Mouse (Mus musculus) testis, postnatal 14 days (tissue): ENCODE measurements around the gene R3hdm2.

ENCODE experiments used
- DNase-seq: peaks from one replicate; pipeline ENCODE4 v3.0.0; 2021; ENCODE audit warnings: low spot score

The R3hdm2 gene

DNA sequence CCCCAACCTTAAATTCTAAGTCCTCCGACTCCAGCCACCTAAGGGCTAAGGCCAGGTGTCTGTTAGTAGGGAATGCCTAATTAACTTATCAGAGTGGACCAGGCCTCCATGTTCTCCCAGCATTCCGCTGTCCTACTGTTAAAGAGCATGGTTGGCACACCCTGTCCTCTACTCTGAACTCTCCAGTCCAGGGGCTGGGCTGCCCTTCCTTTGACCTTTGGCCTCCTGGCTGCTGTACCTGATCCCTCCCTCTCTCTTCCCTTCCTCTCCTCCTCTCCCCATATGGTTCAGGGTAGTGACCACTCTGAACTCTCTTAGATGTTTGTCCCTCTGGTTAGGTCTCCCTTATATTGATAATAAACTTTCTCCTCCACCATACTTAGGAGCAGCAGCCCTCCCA lies 45.7 kb downstream of the R3hdm2 start:
- no peak for DNase-seq

DNA sequence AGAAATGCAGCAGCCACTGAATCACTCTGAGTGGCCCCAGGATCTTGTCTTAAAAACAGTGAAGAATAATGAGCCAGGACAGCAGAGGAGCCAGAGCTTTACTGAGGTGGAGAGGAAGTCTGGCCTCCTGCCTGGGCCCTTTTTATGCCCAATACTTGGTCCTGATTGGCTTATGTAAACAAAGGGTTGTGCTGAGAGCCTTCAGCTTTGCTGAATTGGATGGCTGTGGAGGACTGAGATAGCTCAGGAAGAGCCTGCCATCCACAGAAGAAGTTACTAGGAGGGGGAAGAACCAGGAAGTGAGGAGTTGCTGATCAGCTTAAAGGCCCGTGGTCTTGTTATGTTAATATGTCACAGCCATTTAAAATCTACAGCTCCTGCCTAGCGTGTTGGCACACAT lies 46.5 kb downstream of the R3hdm2 start:
- no peak for DNase-seq

DNA sequence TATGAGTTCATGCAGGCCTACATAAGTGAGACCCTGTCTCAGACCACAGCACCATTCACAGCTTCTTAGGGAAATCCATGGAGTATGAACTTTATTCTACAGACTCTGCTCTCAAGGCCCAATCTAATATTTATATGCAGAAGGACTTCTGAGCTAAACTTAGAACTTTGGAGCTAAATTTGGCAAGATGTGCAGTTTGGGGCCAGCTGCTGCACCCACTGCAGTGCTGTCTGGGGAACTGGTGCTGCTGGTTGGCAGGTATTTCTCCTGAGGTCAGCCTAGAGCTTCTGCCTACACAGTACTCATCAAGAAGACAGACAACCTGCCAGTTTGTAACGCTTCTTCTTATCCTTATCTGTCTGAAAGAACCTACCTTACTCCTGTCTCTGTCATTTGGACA lies 47.0 kb downstream of the R3hdm2 start:
- DNase-seq: no peak

DNA sequence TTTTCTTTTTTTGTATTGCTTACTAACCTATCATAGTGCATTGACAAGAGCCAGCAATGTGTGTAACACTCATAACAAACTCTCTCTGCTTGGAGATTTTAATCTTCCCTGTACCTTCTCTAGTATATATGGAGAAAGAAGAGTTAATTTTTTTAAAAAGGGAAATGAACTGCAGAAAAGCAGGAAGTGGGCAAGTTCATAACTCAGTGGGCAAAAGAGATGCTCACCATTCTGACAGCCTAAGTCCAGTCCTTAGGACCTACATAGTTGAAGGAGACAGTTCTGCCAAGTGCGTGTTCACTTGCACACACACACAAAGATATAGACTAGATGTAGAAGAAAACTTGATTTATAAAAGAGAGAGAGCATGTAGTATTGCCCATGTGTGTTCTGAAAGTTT lies 47.9 kb downstream of the R3hdm2 start:
- no peak for DNase-seq

DNA sequence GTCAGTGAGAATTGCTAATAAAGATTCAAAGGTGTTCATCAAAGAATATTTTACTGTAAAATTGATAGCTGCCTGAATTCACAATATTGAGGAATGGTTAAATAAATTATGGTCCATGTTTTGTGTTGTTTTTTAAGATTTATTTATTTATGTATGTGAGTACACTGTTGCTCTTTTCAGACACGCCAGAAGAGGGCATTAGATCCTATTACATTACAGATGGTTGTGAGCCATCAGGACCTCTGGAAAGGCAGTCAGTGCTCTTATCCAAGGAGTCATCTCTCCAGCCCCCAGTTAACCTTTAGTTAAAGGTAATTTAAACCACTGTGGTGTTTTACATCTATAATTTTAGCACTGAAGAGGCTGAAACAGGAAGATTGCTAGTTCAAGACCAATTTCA lies 49.4 kb downstream of the R3hdm2 start:
- DNase-seq: no peak

DNA sequence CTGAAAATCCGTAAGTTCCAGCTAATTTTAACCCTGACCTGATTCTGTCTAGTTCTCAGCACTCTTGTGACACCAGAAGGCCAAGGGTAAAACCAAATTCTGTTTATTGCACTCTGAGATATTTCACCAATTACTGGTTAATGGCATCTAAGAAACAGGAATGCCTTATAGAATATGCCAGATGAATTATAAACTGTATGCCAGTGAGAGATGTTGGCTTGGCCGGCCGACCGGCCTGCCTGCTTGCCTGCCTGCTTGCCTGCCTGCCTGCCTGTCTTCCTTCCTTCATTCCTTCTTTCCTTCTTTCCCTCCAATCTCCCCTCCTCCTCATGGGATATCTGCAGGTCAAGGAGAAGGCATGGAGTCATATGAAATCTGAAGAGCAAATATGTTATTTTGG lies 52.3 kb downstream of the R3hdm2 start:
- no peak for DNase-seq

DNA sequence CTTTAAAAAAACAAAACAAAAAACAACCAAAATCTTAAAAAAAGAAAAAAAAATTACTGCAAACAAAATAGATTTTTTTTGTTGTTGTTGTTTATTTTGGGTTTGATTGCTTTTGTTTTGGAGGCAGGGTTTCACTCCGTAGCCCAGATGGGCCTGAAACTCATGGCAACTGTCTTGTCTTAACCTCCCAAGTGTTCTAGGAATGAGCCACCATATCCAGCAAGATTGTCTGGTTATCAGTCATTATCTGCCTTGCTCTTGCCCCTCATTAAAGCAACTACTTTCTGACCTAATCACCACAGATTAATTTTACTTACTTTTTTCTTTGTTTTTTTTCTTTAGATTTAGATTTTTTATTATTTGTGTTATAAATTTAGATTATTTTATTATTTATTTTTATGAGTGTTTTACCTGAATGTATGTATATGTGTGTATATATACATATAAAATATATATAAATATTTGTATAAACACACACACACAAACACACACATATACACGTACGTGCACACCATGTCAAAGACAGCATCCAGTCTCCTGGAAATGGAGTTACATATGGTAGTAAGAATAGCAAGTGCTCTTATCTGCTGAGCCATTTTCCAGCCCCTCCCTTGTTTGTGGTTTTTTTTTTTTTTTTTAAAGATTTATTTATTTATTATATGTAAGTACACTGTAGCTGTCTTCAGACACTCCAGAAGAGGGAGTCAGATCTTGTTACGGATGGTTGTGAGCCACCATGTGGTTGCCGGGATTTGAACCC lies 57.4 kb downstream of the R3hdm2 start:
- no peak for DNase-seq

DNA sequence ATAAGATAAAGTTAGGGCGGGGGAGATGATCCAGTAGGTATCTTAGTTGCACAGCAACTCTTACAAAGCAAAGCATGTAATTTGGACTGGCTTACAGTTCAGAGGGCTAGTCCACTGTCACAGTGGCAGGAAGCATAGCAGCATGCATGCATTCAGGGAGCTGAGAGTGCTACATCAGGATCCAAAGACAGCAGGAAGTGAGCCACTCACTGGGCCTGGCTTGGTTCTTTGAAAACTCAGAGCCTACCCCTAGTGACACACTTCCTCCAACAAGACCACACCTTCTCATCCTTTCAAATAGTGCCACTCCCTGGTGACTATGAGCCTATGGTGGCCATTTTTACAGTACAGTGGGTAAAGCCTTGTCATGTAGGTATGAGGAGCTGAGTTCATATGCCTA lies 73.6 kb downstream of the R3hdm2 start:
- no peak for DNase-seq

DNA sequence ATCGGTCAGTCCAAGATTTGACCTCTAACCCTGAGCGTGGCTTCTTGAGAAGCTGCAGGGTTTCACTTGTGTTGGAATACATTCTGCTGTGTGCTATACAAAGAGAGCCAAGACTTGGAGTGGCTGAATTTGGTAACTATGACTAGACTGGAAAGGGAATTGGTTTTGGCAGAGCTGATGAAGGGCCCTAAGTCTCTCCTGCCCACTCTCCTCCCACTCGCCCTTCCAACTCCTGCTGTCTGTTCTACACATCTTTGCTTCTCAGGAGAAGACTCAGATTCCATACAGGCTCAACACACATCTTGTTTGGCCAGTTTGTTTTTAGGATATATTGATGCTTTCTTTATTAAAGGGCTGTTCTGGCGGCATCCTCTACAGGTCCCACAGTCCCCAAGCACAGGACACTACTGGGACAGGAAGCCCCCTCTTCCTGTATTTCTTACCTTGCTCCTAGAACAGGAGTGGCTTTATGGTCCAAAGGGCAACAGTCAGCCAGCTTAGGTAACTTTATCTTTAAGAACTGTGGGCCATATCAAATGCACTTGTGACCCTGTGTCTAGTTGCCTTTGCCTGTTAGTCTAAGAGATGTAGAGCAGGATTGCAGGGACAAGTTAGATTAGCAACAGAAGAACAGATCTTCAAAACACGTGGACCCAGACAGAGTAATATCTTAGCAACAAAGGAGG lies 82.4 kb downstream of the R3hdm2 start:
- no peak for DNase-seq

DNA sequence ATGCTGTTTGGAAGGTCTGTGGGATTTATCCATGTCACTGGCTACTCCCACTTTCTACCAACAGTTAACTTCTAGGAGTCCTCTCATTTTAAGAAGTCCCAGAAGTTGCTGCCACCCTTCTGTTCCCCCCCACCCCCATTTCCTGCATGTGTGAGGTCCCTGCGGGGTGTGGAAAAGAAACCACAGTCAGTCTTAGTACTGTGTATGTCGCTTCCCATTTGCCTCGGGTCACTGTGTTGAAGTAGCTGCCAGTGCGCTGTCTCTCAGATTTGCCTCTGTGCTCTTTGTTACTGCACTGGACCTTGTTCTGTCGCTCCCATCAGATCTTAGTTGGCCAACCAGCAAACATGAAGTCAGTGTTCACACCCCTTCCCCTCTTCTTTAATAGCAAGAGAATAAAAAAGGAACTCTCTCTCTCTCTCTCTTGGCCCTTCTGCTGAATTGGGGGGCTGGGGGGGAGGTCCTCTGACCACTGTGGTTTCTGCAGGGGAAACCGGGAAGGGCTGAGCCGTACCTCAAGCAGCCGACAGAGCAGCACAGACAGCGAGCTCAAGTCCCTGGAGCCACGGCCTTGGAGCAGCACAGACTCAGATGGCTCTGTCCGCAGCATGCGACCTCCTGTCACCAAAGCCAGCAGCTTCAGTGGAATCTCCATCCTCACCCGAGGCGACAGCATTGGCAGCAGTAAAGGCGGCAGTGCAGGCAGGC lies 91.3 kb downstream of the R3hdm2 start:
- no peak for DNase-seq

DNA sequence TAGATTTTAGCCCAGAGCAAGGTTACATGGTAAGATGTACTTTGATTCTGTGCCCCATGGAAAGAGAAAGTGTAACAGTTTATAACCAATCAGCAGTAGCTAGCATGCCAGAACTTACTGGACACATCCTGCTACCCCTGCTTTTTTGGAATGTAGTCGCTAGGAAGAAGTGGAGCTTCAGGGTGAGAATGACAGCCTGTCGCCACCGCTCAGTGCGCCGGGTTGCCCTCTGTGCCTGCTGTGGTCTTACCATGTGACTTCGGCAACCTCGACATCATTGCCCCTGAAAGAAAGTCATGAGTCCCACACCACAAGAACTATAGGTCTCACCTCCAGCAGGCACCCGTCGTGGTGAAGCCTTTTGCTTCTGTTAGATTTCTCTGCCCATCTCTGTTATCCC lies 92.6 kb downstream of the R3hdm2 start:
- DNase-seq: no peak

DNA sequence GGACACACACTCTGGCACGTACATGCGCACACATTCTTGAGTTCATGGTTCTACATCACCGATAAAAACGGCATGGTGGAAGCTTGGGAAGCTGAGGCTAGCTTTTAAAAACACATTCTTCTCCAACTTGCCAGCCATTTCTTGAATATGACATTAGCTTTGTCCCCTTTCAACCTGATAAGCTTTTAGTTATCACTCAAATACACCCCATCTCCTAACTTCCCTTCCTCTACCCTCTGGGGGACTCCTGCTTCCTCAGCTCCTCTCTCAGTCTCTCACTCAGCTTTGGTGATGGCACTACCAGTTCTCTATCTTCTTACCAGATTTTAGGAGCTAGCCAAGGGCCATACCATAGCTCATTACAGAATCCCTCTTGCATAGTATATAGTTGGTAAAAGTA lies 95.0 kb downstream of the R3hdm2 start:
- no peak for DNase-seq

DNA sequence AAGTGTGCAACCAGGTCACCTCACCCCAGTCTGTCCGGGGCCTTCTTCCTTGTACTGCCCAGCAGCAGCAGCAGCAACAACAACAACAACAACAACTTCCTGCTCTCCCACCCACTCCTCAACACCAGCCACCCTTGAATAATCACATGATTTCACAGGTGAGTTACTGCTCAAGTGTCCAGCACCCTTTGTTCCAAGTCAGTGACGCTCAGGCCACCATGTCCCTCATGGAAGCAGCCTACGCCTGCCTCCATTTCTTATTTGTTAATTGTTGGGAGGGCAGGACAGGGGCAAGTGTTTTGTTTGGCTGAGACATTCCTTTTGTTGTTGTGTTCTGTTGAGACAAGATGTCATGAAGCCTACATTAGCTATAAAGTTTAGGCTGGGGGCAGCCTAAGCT lies 96.4 kb downstream of the R3hdm2 start:
- DNase-seq: no peak

DNA sequence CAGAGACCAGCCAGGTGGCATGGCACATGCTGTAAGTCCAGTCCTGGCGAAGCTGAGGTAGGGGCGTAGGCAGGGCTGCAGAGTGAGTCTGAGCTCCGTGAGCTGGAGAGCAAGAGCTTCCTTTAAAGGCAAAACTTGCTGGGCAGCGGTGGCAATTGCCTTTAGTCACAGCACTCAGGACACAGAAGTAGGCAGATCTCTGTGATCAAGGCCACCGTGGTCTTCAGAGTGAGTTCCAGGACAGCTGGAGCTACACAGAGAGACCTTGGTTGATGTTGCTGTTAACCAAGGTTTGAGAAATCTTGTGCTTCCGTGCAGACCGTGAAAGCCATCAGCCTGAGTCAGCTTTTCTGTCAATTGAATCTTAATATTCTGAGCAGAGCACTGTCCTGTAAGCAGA lies 97.2 kb downstream of the R3hdm2 start:
- DNase-seq: no peak

DNA sequence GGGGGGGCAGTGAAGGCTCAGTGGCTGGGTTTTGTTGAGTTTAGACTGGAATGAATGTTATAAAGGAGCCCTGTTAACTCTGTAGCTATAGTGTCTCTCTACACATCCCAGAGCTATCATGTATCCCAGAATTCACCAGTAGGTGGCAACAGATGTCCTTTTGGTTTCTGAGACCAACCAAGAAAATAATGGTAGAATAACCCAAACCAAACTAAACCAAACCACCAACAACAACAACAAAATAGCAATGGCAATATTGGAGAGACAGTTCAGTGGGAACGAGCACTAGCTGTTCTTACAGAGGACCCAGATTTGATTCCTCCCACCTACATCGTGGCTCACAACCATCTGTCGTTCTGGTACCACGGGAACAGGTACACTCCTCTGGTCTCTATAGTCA lies 99.0 kb downstream of the R3hdm2 start:
- no peak for DNase-seq

DNA sequence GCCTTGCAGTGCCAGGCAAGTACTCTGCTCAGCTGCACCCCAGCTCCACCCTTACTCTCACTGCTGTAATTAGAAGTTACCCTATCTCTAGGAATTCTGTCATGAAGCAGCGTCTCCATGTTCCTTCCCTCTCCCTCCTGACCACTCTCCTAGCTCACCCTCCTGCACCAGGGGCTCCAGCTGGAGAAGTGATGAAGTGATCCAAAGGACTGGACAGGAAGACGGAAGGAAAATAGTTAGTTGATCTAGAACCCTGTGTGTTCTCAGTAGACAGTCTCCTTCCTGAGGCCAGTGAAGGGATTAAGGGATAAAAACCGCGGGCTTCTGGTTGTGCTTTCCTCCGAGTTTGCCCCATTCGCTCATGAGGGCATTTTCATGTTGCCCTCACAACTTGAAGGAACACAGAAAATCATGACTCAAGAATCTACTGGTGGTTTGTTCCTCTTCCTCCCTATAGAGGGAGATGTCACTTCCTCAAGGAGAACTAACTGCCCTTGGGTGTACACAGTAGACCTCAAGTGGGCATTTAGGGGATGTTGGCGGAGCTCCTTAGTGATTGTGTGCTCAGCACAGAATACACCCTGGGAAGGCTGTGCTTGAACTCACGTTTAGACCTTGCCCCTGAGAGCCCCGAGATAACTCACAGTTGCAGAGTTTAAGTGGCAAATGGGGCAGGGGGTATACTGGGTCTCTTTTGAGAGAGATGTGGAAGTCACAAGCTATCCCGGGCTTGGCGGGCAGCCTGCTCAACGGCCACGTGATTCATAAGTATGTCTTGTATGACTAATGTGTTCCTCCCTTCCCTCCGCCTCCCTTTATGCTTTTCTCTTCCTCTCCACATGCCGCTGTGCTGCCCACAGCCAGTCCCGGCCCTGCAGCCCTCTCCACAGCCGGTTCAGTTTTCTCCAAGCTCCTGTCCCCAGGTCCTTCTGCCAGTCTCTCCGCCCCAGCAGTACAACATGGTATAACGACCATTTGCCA lies 101.0 kb downstream of the R3hdm2 start:
- DNase-seq: no peak

DNA sequence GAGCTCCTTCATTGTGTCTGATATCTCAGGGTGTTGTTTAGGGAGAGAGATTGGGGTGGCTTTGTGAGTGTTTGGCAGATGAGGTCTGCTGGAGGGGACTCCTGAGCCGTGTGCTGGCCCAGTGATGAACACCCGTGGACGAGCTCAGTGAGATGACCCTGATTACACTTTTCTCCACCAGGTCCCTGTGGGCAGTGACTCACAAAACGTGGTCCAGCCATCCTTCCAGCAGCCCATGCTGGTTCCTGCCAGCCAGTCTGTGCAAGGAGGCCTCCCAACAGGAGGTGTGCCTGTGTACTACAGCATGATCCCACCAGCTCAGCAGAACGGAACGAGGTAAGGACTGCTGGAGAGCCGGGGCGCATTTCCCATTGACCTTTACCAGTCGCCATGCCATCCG lies 105.1 kb downstream of the R3hdm2 start:
- DNase-seq: no peak

DNA sequence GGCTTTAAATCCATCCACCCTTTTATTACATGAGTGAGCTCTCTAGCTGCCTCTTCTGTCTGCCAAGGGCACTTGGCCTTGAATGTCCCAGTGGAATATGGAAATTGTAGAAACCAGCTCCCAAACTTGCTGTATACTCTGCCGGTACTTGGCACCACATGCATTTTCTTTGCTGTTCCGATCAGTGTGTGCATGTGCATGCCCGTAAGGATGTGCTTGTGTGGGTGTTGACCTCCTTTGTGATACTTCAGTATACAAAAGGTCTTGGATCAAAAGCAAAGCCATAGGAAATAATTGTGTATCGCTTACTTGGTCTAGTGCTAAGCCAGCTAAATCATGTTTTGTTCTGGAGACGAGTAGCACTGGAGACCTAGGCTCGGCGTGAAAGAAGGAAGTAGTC lies 108.7 kb downstream of the R3hdm2 start:
- no peak for DNase-seq

DNA sequence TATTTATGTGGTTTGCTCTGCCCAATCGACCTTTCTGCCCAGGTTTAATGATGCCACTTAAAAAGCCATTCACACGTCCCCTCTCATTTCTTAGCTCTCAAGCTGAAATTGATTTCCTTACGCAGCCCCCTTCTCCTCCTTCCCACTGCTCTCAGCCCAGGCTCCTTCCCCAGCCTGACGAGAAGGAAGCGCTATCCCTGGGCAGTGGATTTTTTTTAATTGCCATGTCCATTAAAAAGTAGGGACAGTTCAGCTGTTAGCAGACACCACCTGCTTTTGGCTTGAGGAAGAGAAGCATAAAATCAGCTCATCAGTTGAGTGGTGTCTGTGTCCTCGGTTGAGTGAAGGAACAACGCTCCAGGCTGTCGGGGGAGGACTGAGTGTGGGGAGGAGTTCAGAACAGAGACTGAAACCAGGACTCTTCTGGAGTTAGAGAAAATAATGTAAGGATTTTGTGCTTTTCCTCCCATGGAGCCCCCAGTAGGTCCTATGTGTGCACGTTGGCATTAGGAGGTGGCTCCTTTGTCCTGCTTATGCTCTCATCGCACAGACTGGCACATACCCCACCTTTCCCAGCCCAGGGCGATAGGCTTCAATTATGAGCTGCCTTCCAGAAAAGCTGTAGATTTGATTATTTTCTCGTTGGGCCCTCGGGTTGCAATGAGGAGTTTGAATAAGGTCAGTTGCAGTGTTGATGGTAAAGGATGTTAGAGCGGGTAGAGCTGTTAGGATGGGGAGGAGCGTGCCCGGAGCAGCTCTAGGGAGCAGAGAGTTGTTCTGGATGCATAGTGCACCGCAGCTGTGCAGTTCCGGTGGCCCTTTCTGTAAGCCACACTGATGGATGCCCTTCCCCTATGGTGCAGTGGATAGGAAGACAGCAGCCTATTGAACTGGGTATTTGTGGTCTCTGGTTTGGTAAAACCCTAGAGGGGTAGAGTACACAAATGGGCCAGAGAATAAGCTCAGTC lies 110.3 kb downstream of the R3hdm2 start:
- DNase-seq: no peak

DNA sequence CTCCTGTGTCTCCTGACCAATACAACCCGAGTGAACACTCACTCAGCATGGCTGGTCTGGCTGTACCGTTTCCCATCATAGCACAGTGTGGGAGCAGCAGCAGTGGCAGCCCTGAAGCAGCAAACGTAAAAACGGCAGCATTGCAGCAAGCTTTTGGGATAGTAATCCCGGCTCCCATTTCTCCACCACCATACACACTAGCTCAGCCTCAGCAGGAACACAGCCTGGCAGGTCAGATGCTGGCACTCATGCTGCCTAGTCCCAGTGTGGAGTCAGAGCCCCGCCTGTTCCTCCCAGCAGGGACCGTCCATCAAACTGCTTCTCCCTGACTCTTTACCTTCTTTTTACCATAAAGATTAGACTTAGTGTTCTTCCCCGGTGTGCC lies 111.0 kb downstream of the R3hdm2 start:
- DNase-seq: no peak

DNA sequence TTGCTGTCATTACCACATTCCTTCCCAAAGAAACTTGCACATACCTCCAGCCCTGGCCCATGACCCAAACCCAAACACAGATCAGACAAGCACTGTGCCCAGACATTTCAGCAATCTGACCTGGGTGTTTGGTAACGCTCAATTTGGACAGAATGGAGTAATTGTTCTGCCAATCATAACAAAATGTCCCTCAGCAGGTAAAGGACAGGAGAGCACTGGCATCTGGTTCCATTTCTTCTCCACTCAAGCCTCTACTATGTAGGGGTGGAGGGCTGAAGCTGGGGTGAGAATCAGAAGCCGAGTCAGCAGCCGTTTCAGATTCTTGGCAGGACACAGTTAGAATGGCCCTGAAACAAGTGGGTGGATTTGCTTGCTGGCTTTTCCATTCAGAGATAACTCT lies 112.0 kb downstream of the R3hdm2 start:
- no peak for DNase-seq
